Mouse (Mus musculus) liver, postnatal 0 days (tissue): ENCODE data around the gene Klk12. TPM values are rescaled to one million over a fixed set of nuclear protein-coding genes. Genes with fewer than 3 reads are reported as not detected.

Source experiments
- ATAC-seq: fragments of 200-750 bp; cut with Nextera tagmentation; 2 replicates; pipeline ENCODE4 v1.8.0; 2017; ENCODE audit warnings: mild to moderate bottlenecking, moderate library complexity
- DNase-seq: peaks from one replicate; pipeline ENCODE4 v3.0.0-alpha.2; 2016
- H3K27ac ChIP-seq: fragments of 300-500 bp; sonication (generic); 2 replicates; pipeline ENCODE4 v1.5.1; 2014; ENCODE audit warnings: antibody characterized with exemption, moderate library complexity, mild to moderate bottlenecking, low read depth
- H3K27me3 ChIP-seq: fragments of 300-500 bp; sonication (generic); 2 replicates; pipeline ENCODE4 v1.6.1; 2014; ENCODE audit warnings: low read length, control low read depth, mixed read lengths; ENCODE audit not compliant: insufficient read depth
- H3K36me3 ChIP-seq: fragments of 300-500 bp; sonication (generic); replicated peaks from 2 replicates; pipeline ENCODE4 v1.6.1; 2014; ENCODE audit warnings: mild to moderate bottlenecking, control low read depth, low read length, moderate library complexity, mixed read lengths; ENCODE audit not compliant: insufficient read depth
- H3K4me1 ChIP-seq: fragments of 300-500 bp; sonication (generic); 2 replicates; pipeline ENCODE4 v1.6.1; 2014; ENCODE audit warnings: antibody characterized with exemption, mild to moderate bottlenecking, control low read depth; ENCODE audit not compliant: insufficient read depth
- H3K4me2 ChIP-seq: fragments of 300-500 bp; sonication (generic); 2 replicates; pipeline ENCODE4 v1.6.1; 2014; ENCODE audit warnings: low read depth, mild to moderate bottlenecking, low read length, moderate library complexity, mixed read lengths
- H3K4me3 ChIP-seq: fragments of 300-500 bp; sonication (generic); 2 replicates; pipeline ENCODE4 v1.5.1; 2014; ENCODE audit warnings: low read depth, low read length
- H3K9ac ChIP-seq: fragments of 300-500 bp; sonication (generic); replicated peaks from 2 replicates; pipeline ENCODE4 v1.6.1; 2014; ENCODE audit warnings: mild to moderate bottlenecking, moderate library complexity
- H3K9me3 ChIP-seq: fragments of 300-500 bp; sonication (generic); 2 replicates; pipeline ENCODE4 v1.6.1; 2016; ENCODE audit warnings: mild to moderate bottlenecking, control low read depth, low read length, mixed read lengths
- CTCF ChIP-seq: sonication (generic); IDR thresholded peaks from 2 replicates; pipeline ENCODE4 v1.5.1; 2016; ENCODE audit warnings: antibody characterized with exemption, low read depth
- EP300 ChIP-seq: IDR thresholded peaks from 2 replicates; pipeline ENCODE4 v1.6.1; 2016; ENCODE audit warnings: antibody characterized with exemption, low read depth, mild to moderate bottlenecking
- WGBS: fragments of 180-500 bp; shearing (Covaris S2); extraction: QIAGEN DNeasy Blood & Tissue Kit; methylation state at CpG from one replicate; pipeline ENCODE4 v1.1.7; 2014; ENCODE audit not compliant: insufficient replicate concordance; 5-methylcytosine and 5-hydroxymethylcytosine counted together
- polyA plus RNA-seq: library from polyadenylated mRNA; unstranded; fragments of >200 nt; fragmentation: Nextera tagmentation; extraction: Ambion mirVana; gene quantifications from 2 replicates; pipeline ENCODE4 v1.2.1, GENCODE M21; 2015

The Klk12 gene
- polyA plus RNA-seq, 1 experiment from 2014 or later = not detected

DNA sequence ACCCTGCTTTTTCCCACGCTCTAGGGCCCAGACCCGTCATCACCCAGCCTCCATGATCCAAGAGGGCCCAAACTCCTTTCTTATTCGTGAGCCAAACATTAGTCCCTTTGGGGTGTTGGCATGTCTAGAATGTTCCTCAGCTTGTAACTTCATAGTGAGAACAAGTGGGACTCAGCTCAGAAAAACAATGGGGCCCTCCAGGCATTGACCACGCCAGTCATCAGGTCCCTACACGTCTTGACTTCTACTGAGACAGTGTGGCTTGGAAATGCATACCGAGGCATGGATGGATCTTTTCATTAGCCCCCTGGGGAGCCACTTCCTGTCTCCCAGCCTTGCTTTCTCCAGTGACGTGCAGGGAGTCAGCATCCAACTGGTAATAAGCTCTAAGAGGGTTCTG, 31.2 kb downstream of the Klk12 start:
- Histone ChIP-seq H3K9ac (no peak overlapping the region), H3K36me3 (no peaks in the 10 kb centered on the region), H3K4me2 (no peak overlapping the region), H3K4me1 (peaks cover 10% of the 10 kb centered on the region), H3K4me3 (no peak overlapping the region), H3K27me3 (peaks cover 21% of the 10 kb centered on the region), H3K27ac (no peak overlapping the region), H3K9me3 (no peaks in the 10 kb centered on the region)
- no peak for DNase-seq
- no peak for ATAC-seq
- TF ChIP-seq CTCF (no peak), EP300 (no peak)
- 60% methylated on average over 7 of the region's 7 CpGs for WGBS

- WGBS = 50% methylated on average over 5 of the region's 5 CpGs
These were observed 42.3 kb downstream of the Klk12 start, which contains the start of gene Klk7 for GRCm38 (mm10) chr7:43810994-43811393. Gene Klk7 (plus strand): TSS chr7:43811294.

DNA sequence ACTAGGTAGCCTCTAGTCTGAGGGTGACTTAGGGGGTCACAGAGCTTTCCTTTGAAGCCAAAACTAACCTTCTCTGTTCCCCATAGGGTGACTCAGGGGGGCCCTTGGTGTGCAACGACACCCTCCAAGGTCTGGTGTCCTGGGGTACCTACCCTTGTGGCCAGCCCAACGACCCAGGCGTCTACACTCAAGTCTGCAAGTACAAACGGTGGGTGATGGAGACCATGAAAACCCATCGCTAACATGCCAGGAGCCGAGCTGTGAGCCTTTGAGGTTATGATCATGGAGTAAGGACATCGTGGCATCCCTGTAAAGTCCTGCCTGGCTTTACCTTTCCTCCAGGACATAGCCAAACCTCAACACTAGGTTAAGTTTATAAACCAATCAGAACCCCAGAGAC, 46.5 kb downstream of the Klk12 start:
- no peak for TF ChIP-seq CTCF
- no peak for TF ChIP-seq EP300
- H3K27me3 ChIP-seq = no peaks in the 10 kb centered on the region
- H3K4me3 ChIP-seq = no peak overlapping the region
- no peak overlapping the region for H3K4me2 ChIP-seq
- WGBS = 82% methylated on average over 7 of the region's 7 CpGs
- ATAC-seq = no peak
- no peaks in the 10 kb centered on the region for H3K9me3 ChIP-seq
- no peaks in the 10 kb centered on the region for H3K36me3 ChIP-seq
- H3K4me1 ChIP-seq = no peaks in the 10 kb centered on the region
- H3K9ac ChIP-seq = no peak overlapping the region
- DNase-seq = no peak
- H3K27ac ChIP-seq = no peak overlapping the region

More at GRCm38 (mm10) chr7:43810994-43811393, 42.3 kb downstream of the Klk12 start, which contains the start of gene Klk7:
- no peak within 1 kb of the TSS for H3K9ac ChIP-seq
- H3K36me3 ChIP-seq = no peaks in the 10 kb centered on the region
- TF ChIP-seq CTCF = no peak
- no peak for TF ChIP-seq EP300
- H3K4me2 ChIP-seq = no peak within 1 kb of the TSS
- H3K9me3 ChIP-seq = no peaks in the 10 kb centered on the region
- H3K4me1 ChIP-seq = no peaks in the 10 kb centered on the region
- no peak within 1 kb of the TSS for H3K27ac ChIP-seq
- no peaks in the 10 kb centered on the region for H3K27me3 ChIP-seq
- H3K4me3 ChIP-seq = no peak within 1 kb of the TSS
- ATAC-seq (no peak), DNase-seq (no peak)

DNA sequence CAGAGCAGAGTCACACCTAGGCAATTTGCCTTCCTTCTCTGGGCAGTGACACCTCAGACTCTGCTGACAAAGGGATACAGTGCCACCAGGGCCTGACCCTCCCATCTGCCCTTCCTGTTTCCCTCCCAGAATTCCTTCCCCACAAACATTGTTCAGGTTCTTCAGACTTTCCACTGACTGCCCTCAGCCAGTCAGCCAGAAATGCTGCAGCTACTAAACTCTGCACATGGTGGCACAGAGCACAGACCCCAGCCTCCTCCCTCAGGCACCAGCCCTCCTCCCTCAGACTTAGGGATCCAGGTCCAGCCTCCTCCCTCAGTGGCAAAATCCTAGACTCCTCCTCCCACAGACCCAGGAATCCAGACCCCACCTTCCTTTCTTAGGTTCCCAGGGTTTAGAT, 48.0 kb downstream of the Klk12 start:
- no peak for DNase-seq
- H3K9me3 ChIP-seq = no peaks in the 10 kb centered on the region
- H3K4me1 ChIP-seq = no peaks in the 10 kb centered on the region
- no peak overlapping the region for H3K4me2 ChIP-seq
- H3K27ac ChIP-seq = no peak overlapping the region
- H3K27me3 ChIP-seq = no peaks in the 10 kb centered on the region
- H3K4me3 ChIP-seq = no peak overlapping the region
- H3K36me3 ChIP-seq = no peaks in the 10 kb centered on the region
- no peak overlapping the region for H3K9ac ChIP-seq
- no peak for ATAC-seq
- TF ChIP-seq EP300 (no peak), CTCF (no peak)

GRCm38 (mm10) chr7:43821581-43821980, 52.9 kb downstream of the Klk12 start:
- no peak for TF ChIP-seq EP300
- WGBS = 80% methylated on average over 7 of the region's 7 CpGs
- ATAC-seq = no peak
- no peaks in the 10 kb centered on the region for H3K4me1 ChIP-seq
- DNase-seq = no peak
- H3K4me2 ChIP-seq = no peak overlapping the region
- H3K36me3 ChIP-seq = no peaks in the 10 kb centered on the region
- no peak overlapping the region for H3K4me3 ChIP-seq
- H3K9ac ChIP-seq = no peak overlapping the region
- H3K27ac ChIP-seq = no peak overlapping the region
- no peaks in the 10 kb centered on the region for H3K9me3 ChIP-seq
- H3K27me3 ChIP-seq = no peaks in the 10 kb centered on the region

Other genes starting within 250 kb of the Klk12 start
- 3.9 and 5.1 TPM in 2 replicates for gene Cd33, start 224.5 kb upstream of the Klk12 start, polyA plus RNA-seq
- 0.14 and 0.26 TPM in 2 replicates for gene Zfp658, start 206.6 kb upstream of the Klk12 start, polyA plus RNA-seq
- 1.3 TPM in 2 replicates for gene Zfp719, start 189.3 kb upstream of the Klk12 start, polyA plus RNA-seq
- not detected in 2 replicates for gene Zfp819, start 161.7 kb upstream of the Klk12 start, polyA plus RNA-seq
- 0.14 TPM in 1 of 2 replicates, not detected in the other for gene Ceacam18, start 134.2 kb upstream of the Klk12 start, polyA plus RNA-seq
- 5.1 and 5.8 TPM in 2 replicates for gene Siglece, start 108.7 kb upstream of the Klk12 start, polyA plus RNA-seq
- 3.2 and 4.5 TPM in 2 replicates for gene Ctu1, start 96.9 kb upstream of the Klk12 start, polyA plus RNA-seq
- not detected in 2 replicates for gene Klk14, start 78.5 kb upstream of the Klk12 start, polyA plus RNA-seq
- not detected in 2 replicates for gene Klk13, start 56.3 kb upstream of the Klk12 start, polyA plus RNA-seq
- gene Klk11, start 5.7 kb downstream of the Klk12 start, polyA plus RNA-seq = not detected in 2 replicates
- gene Klk10, start 12.1 kb downstream of the Klk12 start, polyA plus RNA-seq = not detected in 2 replicates
- gene Klk9, start 23.0 kb downstream of the Klk12 start, polyA plus RNA-seq = not detected in 2 replicates
- gene Klk8, start 28.7 kb downstream of the Klk12 start, polyA plus RNA-seq = 2.2 and 3.2 TPM in 2 replicates
- not detected in 2 replicates for gene Klk7, start 42.4 kb downstream of the Klk12 start, polyA plus RNA-seq
- not detected in 2 replicates for gene Klk6, start 55.6 kb downstream of the Klk12 start, polyA plus RNA-seq
- not detected in 2 replicates for gene Klk5, start 73.1 kb downstream of the Klk12 start, polyA plus RNA-seq
- gene Klk4, start 112.3 kb downstream of the Klk12 start, polyA plus RNA-seq = not detected in 2 replicates
- gene Klk15, start 164.8 kb downstream of the Klk12 start, polyA plus RNA-seq = not detected in 2 replicates
- not detected in 2 replicates for gene Klk1b8, start 181.8 kb downstream of the Klk12 start, polyA plus RNA-seq
- gene Klk1b1, start 197.9 kb downstream of the Klk12 start, polyA plus RNA-seq = not detected in 2 replicates
- gene Klk1b9, start 207.2 kb downstream of the Klk12 start, polyA plus RNA-seq = not detected in 2 replicates
- not detected in 2 replicates for gene Klk1b11, start 227.0 kb downstream of the Klk12 start, polyA plus RNA-seq
- not detected in 2 replicates for gene Klk1b26, start 243.3 kb downstream of the Klk12 start, polyA plus RNA-seq